Mouse (Mus musculus): ENCODE data around the gene Etnk2. TPM values are rescaled to one million over a fixed set of nuclear protein-coding genes. Genes with fewer than 3 reads are reported as not detected.
A peak's percentile ranks its signal among the peaks of the same experiment; 100 is the strongest.
"Not testable (repeated sequence)": the region's sequence is repeated elsewhere in the genome, so short reads cannot be mapped to it uniquely, and the experiment has no call there.

Etnk2 gene
- polyA plus RNA-seq, 1 experiment from 2014 or later, result 6.5 TPM

GRCm38 (mm10) chr1:133329638-133329964, 33.8 kb upstream of the Etnk2 start:
- Histone ChIP-seq H3K27me3 (peaks cover 38% of the 10 kb centered on the region), H3K36me3 (no peaks in the 10 kb centered on the region), H3K27ac (replicated peaks) (no peak overlapping the region), H3K4me1 (peaks cover 8% of the 10 kb centered on the region; the same call in 1 of the 2 replicates), H3K9ac (no peak overlapping the region), H3K4me2 (replicated peaks) (peak overlapping the region; percentile 51), H3K4me3 (replicated peaks) (peak overlapping the region; percentile 22; the same call in 1 of the 2 replicates), H3K9me3 (replicated peaks) (no peaks in the 10 kb centered on the region)
- 17% methylated on average over 7 of the region's 7 CpGs for WGBS
- ATAC-seq (ENCODE audit: insufficient number of reproducible peaks, low FRiP score, low TSS enrichment, low read depth), result no peak

- no peaks in the 10 kb centered on the region for H3K36me3 ChIP-seq
- no peak overlapping the region for H3K27ac ChIP-seq (replicated peaks)
- no peak overlapping the region for H3K4me3 ChIP-seq (replicated peaks)
- peaks cover 38% of the 10 kb centered on the region for H3K27me3 ChIP-seq
- 64% methylated on average over 3 of the region's 3 CpGs for WGBS
- peaks cover 8% of the 10 kb centered on the region; the same call in 1 of the 2 replicates for H3K4me1 ChIP-seq
- H3K9ac ChIP-seq, result no peak overlapping the region
- no peaks in the 10 kb centered on the region for H3K9me3 ChIP-seq (replicated peaks)
- no peak overlapping the region for H3K4me2 ChIP-seq (replicated peaks)
- no peak for ATAC-seq (ENCODE audit: insufficient number of reproducible peaks, low FRiP score, low TSS enrichment, low read depth)
Observed at GRCm38 (mm10) chr1:133331142-133331541, 32.2 kb upstream of the Etnk2 start.

- WGBS, result 82% methylated on average over 11 of the region's 11 CpGs
- peaks cover 33% of the 10 kb centered on the region for H3K27me3 ChIP-seq
- H3K4me2 ChIP-seq (replicated peaks), result no peak overlapping the region
- no peaks in the 10 kb centered on the region for H3K9me3 ChIP-seq (replicated peaks)
- H3K4me1 ChIP-seq, result peaks cover 8% of the 10 kb centered on the region; the same call in 1 of the 2 replicates
- H3K9ac ChIP-seq, result no peak overlapping the region
- H3K36me3 ChIP-seq, result no peaks in the 10 kb centered on the region
- H3K27ac ChIP-seq (replicated peaks), result no peak overlapping the region
- H3K4me3 ChIP-seq (replicated peaks), result no peak overlapping the region
- no peak for ATAC-seq (ENCODE audit: insufficient number of reproducible peaks, low FRiP score, low TSS enrichment, low read depth)
Observed at GRCm38 (mm10) chr1:133332656-133333430, 30.5 kb upstream of the Etnk2 start.

GRCm38 (mm10) chr1:133333937-133334336, 29.4 kb upstream of the Etnk2 start:
- no peak for ATAC-seq (ENCODE audit: insufficient number of reproducible peaks, low FRiP score, low TSS enrichment, low read depth)
- Histone ChIP-seq H3K27me3 (peaks cover 24% of the 10 kb centered on the region), H3K36me3 (no peaks in the 10 kb centered on the region), H3K4me3 (replicated peaks) (no peak overlapping the region), H3K4me2 (replicated peaks) (no peak overlapping the region), H3K4me1 (peaks cover 8% of the 10 kb centered on the region; the same call in 1 of the 2 replicates), H3K9ac (no peak overlapping the region), H3K9me3 (replicated peaks) (no peaks in the 10 kb centered on the region), H3K27ac (replicated peaks) (no peak overlapping the region)
- WGBS, result 84% methylated on average over 6 of the region's 6 CpGs

- not testable (repeated sequence) for H3K4me1 ChIP-seq; H3K9ac ChIP-seq; ATAC-seq (ENCODE audit: insufficient number of reproducible peaks, low FRiP score, low TSS enrichment, low read depth); H3K4me3 ChIP-seq (replicated peaks); H3K27me3 ChIP-seq; H3K4me2 ChIP-seq (replicated peaks); H3K9me3 ChIP-seq (replicated peaks); H3K27ac ChIP-seq (replicated peaks); H3K36me3 ChIP-seq
- 57% methylated on average over 1 of the region's 1 CpGs for WGBS
Observed at GRCm38 (mm10) chr1:133340403-133340802, 23.0 kb upstream of the Etnk2 start.

- Histone ChIP-seq H3K9me3 (replicated peaks) (no peaks in the 10 kb centered on the region), H3K4me2 (replicated peaks) (no peak overlapping the region), H3K27me3 (no peaks in the 10 kb centered on the region), H3K4me3 (replicated peaks) (no peak overlapping the region), H3K27ac (replicated peaks) (no peak overlapping the region), H3K36me3 (no peaks in the 10 kb centered on the region), H3K9ac (no peak overlapping the region), H3K4me1 (no peaks in the 10 kb centered on the region)
- no peak for ATAC-seq (ENCODE audit: insufficient number of reproducible peaks, low FRiP score, low TSS enrichment, low read depth)
- WGBS, result 80% methylated on average over 2 of the region's 2 CpGs
Observed at GRCm38 (mm10) chr1:133344357-133344756, 19.0 kb upstream of the Etnk2 start.

GRCm38 (mm10) chr1:133346531-133346930, 16.8 kb upstream of the Etnk2 start:
- H3K9ac ChIP-seq, result no peak overlapping the region
- no peaks in the 10 kb centered on the region for H3K36me3 ChIP-seq
- ATAC-seq (ENCODE audit: insufficient number of reproducible peaks, low FRiP score, low TSS enrichment, low read depth), result no peak
- H3K27me3 ChIP-seq, result no peaks in the 10 kb centered on the region
- H3K27ac ChIP-seq (replicated peaks), result no peak overlapping the region
- H3K9me3 ChIP-seq (replicated peaks), result no peaks in the 10 kb centered on the region
- H3K4me1 ChIP-seq, result no peaks in the 10 kb centered on the region
- WGBS, result 83% methylated on average over 9 of the region's 9 CpGs
- H3K4me3 ChIP-seq (replicated peaks), result no peak overlapping the region
- H3K4me2 ChIP-seq (replicated peaks), result no peak overlapping the region

GRCm38 (mm10) chr1:133347226-133347625, 16.1 kb upstream of the Etnk2 start:
- H3K36me3 ChIP-seq, result no peaks in the 10 kb centered on the region
- H3K27me3 ChIP-seq, result no peaks in the 10 kb centered on the region
- no peaks in the 10 kb centered on the region for H3K4me1 ChIP-seq
- H3K27ac ChIP-seq (replicated peaks), result no peak overlapping the region
- no peak overlapping the region for H3K4me3 ChIP-seq (replicated peaks)
- H3K9ac ChIP-seq, result no peak overlapping the region
- ATAC-seq (ENCODE audit: insufficient number of reproducible peaks, low FRiP score, low TSS enrichment, low read depth), result no peak
- 72% methylated on average over 3 of the region's 3 CpGs for WGBS
- no peaks in the 10 kb centered on the region for H3K9me3 ChIP-seq (replicated peaks)
- H3K4me2 ChIP-seq (replicated peaks), result no peak overlapping the region

- no peaks in the 10 kb centered on the region for H3K4me1 ChIP-seq
- WGBS, result 70% methylated on average over 11 of the region's 11 CpGs
- no peaks in the 10 kb centered on the region for H3K36me3 ChIP-seq
- no peaks in the 10 kb centered on the region for H3K27me3 ChIP-seq
- no peaks in the 10 kb centered on the region for H3K9me3 ChIP-seq (replicated peaks)
- H3K9ac ChIP-seq, result no peak overlapping the region
- H3K4me3 ChIP-seq (replicated peaks), result no peak overlapping the region
- ATAC-seq (ENCODE audit: insufficient number of reproducible peaks, low FRiP score, low TSS enrichment, low read depth), result no peak
- no peak overlapping the region for H3K4me2 ChIP-seq (replicated peaks)
- H3K27ac ChIP-seq (replicated peaks), result no peak overlapping the region
Observed at GRCm38 (mm10) chr1:133347693-133348520, 15.5 kb upstream of the Etnk2 start.

GRCm38 (mm10) chr1:133350210-133350609, 13.2 kb upstream of the Etnk2 start, which contains the start of gene Ren1:
Ren1 (plus strand) TSS chr1:133350510.
- 78% methylated on average over 1 of the region's 1 CpGs for WGBS
- Histone ChIP-seq H3K36me3 (no peaks in the 10 kb centered on the region), H3K9me3 (replicated peaks) (no peaks in the 10 kb centered on the region), H3K4me3 (replicated peaks) (no peak within 1 kb of the TSS), H3K27ac (replicated peaks) (no peak within 1 kb of the TSS), H3K4me1 (no peaks in the 10 kb centered on the region; the same call in 1 of the 2 replicates), H3K4me2 (replicated peaks) (no peak within 1 kb of the TSS), H3K27me3 (no peaks in the 10 kb centered on the region), H3K9ac (no peak within 1 kb of the TSS)
- no peak for ATAC-seq (ENCODE audit: insufficient number of reproducible peaks, low FRiP score, low TSS enrichment, low read depth)

- no peaks in the 10 kb centered on the region for H3K36me3 ChIP-seq
- no peaks in the 10 kb centered on the region for H3K27me3 ChIP-seq
- H3K4me3 ChIP-seq (replicated peaks), result no peak overlapping the region
- no peak overlapping the region for H3K27ac ChIP-seq (replicated peaks)
- H3K4me1 ChIP-seq, result peaks cover 4% of the 10 kb centered on the region; the same call in 1 of the 2 replicates
- no peak overlapping the region for H3K4me2 ChIP-seq (replicated peaks)
- no peak for ATAC-seq (ENCODE audit: insufficient number of reproducible peaks, low FRiP score, low TSS enrichment, low read depth)
- H3K9ac ChIP-seq, result no peak overlapping the region
- no peaks in the 10 kb centered on the region for H3K9me3 ChIP-seq (replicated peaks)
- WGBS, result 35% methylated on average over 9 of the region's 9 CpGs
Observed at GRCm38 (mm10) chr1:133351762-133352161, 11.6 kb upstream of the Etnk2 start.
